Comparison of ENCODE assay signal across 13 mouse cellular contexts in the genomic region with DNA sequence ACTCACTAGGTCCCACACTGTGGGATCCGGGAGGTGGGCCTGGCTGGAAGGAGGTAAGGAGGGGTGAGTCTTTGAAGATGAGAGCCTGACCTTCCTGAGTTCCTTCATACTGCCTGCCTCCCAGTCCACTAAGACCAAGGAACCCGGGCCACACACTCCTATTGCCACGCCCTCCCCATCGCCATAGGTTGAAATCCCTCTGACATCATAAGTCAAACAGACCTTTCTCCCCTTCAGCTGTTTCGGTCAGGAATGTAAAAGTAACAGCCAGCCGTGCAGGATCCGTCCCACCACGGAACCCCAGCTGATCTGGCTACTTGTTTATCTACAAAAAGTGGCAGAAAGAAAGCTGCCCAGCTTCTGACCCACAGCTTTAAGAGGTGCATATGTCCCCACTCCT. TPM values are rescaled to one million over a fixed set of nuclear protein-coding genes. Genes with fewer than 3 reads are reported as not detected.
A peak's percentile ranks its signal among the peaks of the same experiment; 100 is the strongest.
DNase-seq lines count a peak whose midpoint lies in the region; ATAC-seq and TF ChIP-seq lines count a peak whose summit lies in the region.
"Had no signal": no experiment of that assay in that cellular context is flagged by ENCODE, and none has a peak within 500 bp of the region (broad histone marks: within the 10 kb centered on the region; RNA-seq: fewer than 3 reads in every experiment).

No protein-coding gene starts in this region.

- no peaks in the 10 kb centered on the region for H3K9me3 ChIP-seq in heart, embryonic 16.5 days (replicated peaks; ENCODE audit: control insufficient read depth, low read length)
- no peaks in the 10 kb centered on the region for H3K9me3 ChIP-seq in intestine, embryonic 16.5 days (ENCODE audit: control insufficient read depth, low read length)
- no peaks in the 10 kb centered on the region for H3K9me3 ChIP-seq in lung, embryonic 14.5 days (ENCODE audit: low read depth, low read length)
- no peaks in the 10 kb centered on the region for H3K9me3 ChIP-seq in stomach, postnatal 0 days (ENCODE audit: control insufficient read depth, low read length)
- H3K9me3 ChIP-seq: midbrain, embryonic 10.5 days had no signal

- no peaks in the 10 kb centered on the region for H3K27me3 ChIP-seq in heart, embryonic 16.5 days (ENCODE audit: control insufficient read depth, insufficient read depth, low read length)
- no peaks in the 10 kb centered on the region for H3K27me3 ChIP-seq in intestine, embryonic 16.5 days (replicated peaks; ENCODE audit: control insufficient read depth, insufficient read depth, low read length)
- no peaks in the 10 kb centered on the region for H3K27me3 ChIP-seq in lung, embryonic 14.5 days (ENCODE audit: insufficient read depth, low read length)
- H3K27me3 ChIP-seq in stomach, postnatal 0 days (ENCODE audit: control insufficient read depth, insufficient read depth, low read length): no peaks in the 10 kb centered on the region

- H3K27ac ChIP-seq in heart, embryonic 16.5 days (ENCODE audit: low read length): peak overlapping the region; percentile 60
- no peak overlapping the region for H3K27ac ChIP-seq in intestine, embryonic 16.5 days (ENCODE audit: low read length)
- H3K27ac ChIP-seq in lung, embryonic 14.5 days (ENCODE audit: low read depth): peak overlapping the region; percentile 81; the same call in 1 of the 2 replicates
- H3K27ac ChIP-seq in stomach, postnatal 0 days (replicated peaks): 0 out of 2 replicates have a peak overlapping the region, but pooled peaks have one; percentile 49
- H3K27ac ChIP-seq: midbrain, embryonic 10.5 days had no signal

- H3K9ac ChIP-seq in heart, embryonic 16.5 days (ENCODE audit: low read length): peak overlapping the region; percentile 7; the same call in 1 of the 2 replicates
- no peak overlapping the region for H3K9ac ChIP-seq in intestine, embryonic 16.5 days (ENCODE audit: low read depth, low read length)
- H3K9ac ChIP-seq in lung, embryonic 14.5 days: peak overlapping the region; percentile 28; the same call in 1 of the 2 replicates
- H3K9ac ChIP-seq in stomach, postnatal 0 days (ENCODE audit: low read length): no peak overlapping the region

- 0 out of 2 replicates have a peak, but pooled peaks have one; percentile 11 for ATAC-seq in heart, embryonic 16.5 days (replicated peaks; ENCODE audit: extremely low read depth, insufficient read depth, low FRiP score)
- peak; percentile 85 for ATAC-seq in intestine, embryonic 16.5 days
- ATAC-seq in lung, embryonic 14.5 days (ENCODE audit: insufficient read depth): peak; percentile 61
- peak; percentile 83 for ATAC-seq in stomach, postnatal 0 days (ENCODE audit: low FRiP score, low TSS enrichment)
- no peak for ATAC-seq in megakaryocyte progenitor cell, adult 5-6 weeks (replicated peaks; ENCODE audit: poor library complexity)

- DNase-seq in heart, adult 8-10 months (ENCODE audit: low spot score): no peak
- DNase-seq in lung, embryonic 14.5 days: peak; percentile 66
- peak; percentile 74 for DNase-seq in stomach, postnatal 0 days (ENCODE audit: low spot score)
- no peak for DNase-seq in cerebellum, postnatal 36 days
- DNase-seq: adrenal gland, postnatal 36 days; cerebellum, adult 11 months; kidney, adult 18-20 months; retina, postnatal 1 day had no signal

- H3K4me2 ChIP-seq in heart, embryonic 16.5 days (ENCODE audit: low read depth, low read length): no peak overlapping the region
- H3K4me2 ChIP-seq in intestine, embryonic 16.5 days (ENCODE audit: low read depth, low read length): peak overlapping the region; percentile 17; the same call in 1 of the 2 replicates
- H3K4me2 ChIP-seq in lung, embryonic 14.5 days: peak overlapping the region; percentile 25; the same call in 1 of the 2 replicates
- H3K4me2 ChIP-seq in stomach, postnatal 0 days (replicated peaks; ENCODE audit: low read depth): no peak overlapping the region

- no peaks in the 10 kb centered on the region for H3K36me3 ChIP-seq in heart, embryonic 16.5 days (ENCODE audit: control insufficient read depth, insufficient read depth)
- H3K36me3 ChIP-seq in intestine, embryonic 16.5 days (ENCODE audit: control insufficient read depth, insufficient read depth, low read length): no peaks in the 10 kb centered on the region
- H3K36me3 ChIP-seq in lung, embryonic 14.5 days (ENCODE audit: insufficient read depth): no peaks in the 10 kb centered on the region
- H3K36me3 ChIP-seq in stomach, postnatal 0 days (ENCODE audit: control insufficient read depth, insufficient read depth, low read length): no peaks in the 10 kb centered on the region
- H3K36me3 ChIP-seq: midbrain, embryonic 10.5 days had no signal

- TF ChIP-seq EP300 in stomach, postnatal 0 days (optimal IDR thresholded peaks at IDR 0.05): no peak

- 26% methylated on average over 8 of the region's 8 CpGs for WGBS in heart, embryonic 16.5 days
- 18% methylated on average over 8 of the region's 8 CpGs for WGBS in intestine, embryonic 16.5 days
- 11% methylated on average over 8 of the region's 8 CpGs for WGBS in lung, embryonic 14.5 days
- 19% methylated on average over 8 of the region's 8 CpGs for WGBS in stomach, postnatal 0 days

- no peak overlapping the region for H3K4me3 ChIP-seq in heart, embryonic 16.5 days (ENCODE audit: low read length)
- no peak overlapping the region for H3K4me3 ChIP-seq in intestine, embryonic 16.5 days (ENCODE audit: low read length)
- no peak overlapping the region for H3K4me3 ChIP-seq in lung, embryonic 14.5 days (ENCODE audit: low read depth, low read length)
- H3K4me3 ChIP-seq in stomach, postnatal 0 days (ENCODE audit: low read depth, low read length): no peak overlapping the region
- H3K4me3 ChIP-seq: midbrain, embryonic 10.5 days had no signal

- TF ChIP-seq CTCF in lung, embryonic 14.5 days (IDR thresholded peaks at IDR 0.05; ENCODE audit: low read depth): no peak
- no peak for TF ChIP-seq CTCF in stomach, postnatal 0 days (IDR thresholded peaks at IDR 0.05; ENCODE audit: low read depth)

- peaks cover 11% of the 10 kb centered on the region for H3K4me1 ChIP-seq in heart, embryonic 16.5 days (ENCODE audit: control insufficient read depth, insufficient read depth, low read length)
- H3K4me1 ChIP-seq in intestine, embryonic 16.5 days (ENCODE audit: control insufficient read depth, insufficient read depth, low read length): no peaks in the 10 kb centered on the region
- peaks cover 11% of the 10 kb centered on the region for H3K4me1 ChIP-seq in lung, embryonic 14.5 days (ENCODE audit: insufficient read depth)
- H3K4me1 ChIP-seq in stomach, postnatal 0 days (replicated peaks; ENCODE audit: control insufficient read depth, insufficient read depth): peaks cover 6% of the 10 kb centered on the region; the same call in 1 of the 2 replicates
- H3K4me1 ChIP-seq: midbrain, embryonic 10.5 days had no signal

RNA-seq across cellular contexts. Expression of gene Emp2, which starts 14.1 kb away (rescaled TPM):
- polyA plus RNA-seq in heart, embryonic 16.5 days (2015; fragmentation: Nextera tagmentation; extraction: Ambion mirVana): 56.9 and 64.1 TPM in 2 replicates
- 10 to 100 TPM; 32.6 to 40.9 (median 37.7) TPM for total RNA-seq in heart, adult 8-10 months (2022)
- 18.5 and 19.3 TPM in 2 replicates for polyA plus RNA-seq in intestine, embryonic 16.5 days (2015; fragmentation: Nextera tagmentation; extraction: Ambion mirVana)
- polyA plus RNA-seq in lung, embryonic 14.5 days (2014; fragmentation: Nextera tagmentation; extraction: Ambion mirVana): 38.3 and 44.6 TPM in 2 replicates
- polyA plus RNA-seq in stomach, postnatal 0 days (2015; fragmentation: Nextera tagmentation; extraction: Ambion mirVana): 81.6 and 92.1 TPM in 2 replicates
- total RNA-seq in megakaryocyte progenitor cell, adult 5-6 weeks (2015): not detected in 2 replicates
- 0.07 TPM in 1 of 2 replicates, not detected in the other for total RNA-seq in megakaryocyte progenitor cell, adult 5-6 weeks (2017)
- total RNA-seq: CH12.LX had no signal

Comparison
In these comparisons a context has a peak if more than half of its experiments do, and no peak if none do; other contexts are left out.
1. H3K4me2 ChIP-seq: peak in intestine, embryonic 16.5 days (single experiment) and lung, embryonic 14.5 days (single experiment); none in heart, embryonic 16.5 days (single experiment) and stomach, postnatal 0 days (single experiment).
2. H3K9ac ChIP-seq: peak in heart, embryonic 16.5 days (single experiment) and lung, embryonic 14.5 days (single experiment); none in intestine, embryonic 16.5 days (single experiment) and stomach, postnatal 0 days (single experiment).
3. DNase-seq: peak in lung, embryonic 14.5 days (single experiment) and stomach, postnatal 0 days (single experiment); none in heart, adult 8-10 months (single experiment) and cerebellum, postnatal 36 days (0 of 2).